Mouse (Mus musculus) liver, postnatal 0 days (tissue): ENCODE measurements around the gene Cdh11. TPM values are rescaled to one million over a fixed set of nuclear protein-coding genes. Genes with fewer than 3 reads are reported as not detected.

ENCODE experiments used
- ATAC-seq: fragments of 200-750 bp; cut with Nextera tagmentation; 2 replicates; pipeline ENCODE4 v1.8.0; 2017; ENCODE audit warnings: mild to moderate bottlenecking, moderate library complexity
- DNase-seq: peaks from one replicate; pipeline ENCODE4 v3.0.0-alpha.2; 2016
- H3K27ac ChIP-seq: fragments of 300-500 bp; sonication (generic); 2 replicates; pipeline ENCODE4 v1.5.1; 2014; ENCODE audit warnings: antibody characterized with exemption, moderate library complexity, mild to moderate bottlenecking, low read depth
- H3K27me3 ChIP-seq: fragments of 300-500 bp; sonication (generic); 2 replicates; pipeline ENCODE4 v1.6.1; 2014; ENCODE audit warnings: low read length, control low read depth, mixed read lengths; ENCODE audit not compliant: insufficient read depth
- H3K36me3 ChIP-seq: fragments of 300-500 bp; sonication (generic); replicated peaks from 2 replicates; pipeline ENCODE4 v1.6.1; 2014; ENCODE audit warnings: mild to moderate bottlenecking, control low read depth, low read length, moderate library complexity, mixed read lengths; ENCODE audit not compliant: insufficient read depth
- H3K4me1 ChIP-seq: fragments of 300-500 bp; sonication (generic); 2 replicates; pipeline ENCODE4 v1.6.1; 2014; ENCODE audit warnings: antibody characterized with exemption, mild to moderate bottlenecking, control low read depth; ENCODE audit not compliant: insufficient read depth
- H3K4me2 ChIP-seq: fragments of 300-500 bp; sonication (generic); 2 replicates; pipeline ENCODE4 v1.6.1; 2014; ENCODE audit warnings: low read depth, mild to moderate bottlenecking, low read length, moderate library complexity, mixed read lengths
- H3K4me3 ChIP-seq: fragments of 300-500 bp; sonication (generic); 2 replicates; pipeline ENCODE4 v1.5.1; 2014; ENCODE audit warnings: low read depth, low read length
- H3K9ac ChIP-seq: fragments of 300-500 bp; sonication (generic); replicated peaks from 2 replicates; pipeline ENCODE4 v1.6.1; 2014; ENCODE audit warnings: mild to moderate bottlenecking, moderate library complexity
- H3K9me3 ChIP-seq: fragments of 300-500 bp; sonication (generic); 2 replicates; pipeline ENCODE4 v1.6.1; 2016; ENCODE audit warnings: mild to moderate bottlenecking, control low read depth, low read length, mixed read lengths
- CTCF ChIP-seq: sonication (generic); IDR thresholded peaks from 2 replicates; pipeline ENCODE4 v1.5.1; 2016; ENCODE audit warnings: antibody characterized with exemption, low read depth
- EP300 ChIP-seq: IDR thresholded peaks from 2 replicates; pipeline ENCODE4 v1.6.1; 2016; ENCODE audit warnings: antibody characterized with exemption, low read depth, mild to moderate bottlenecking
- WGBS: fragments of 180-500 bp; shearing (Covaris S2); extraction: QIAGEN DNeasy Blood & Tissue Kit; methylation state at CpG from one replicate; pipeline ENCODE4 v1.1.7; 2014; ENCODE audit not compliant: insufficient replicate concordance; 5-methylcytosine and 5-hydroxymethylcytosine counted together
- polyA plus RNA-seq: library from polyadenylated mRNA; unstranded; fragments of >200 nt; fragmentation: Nextera tagmentation; extraction: Ambion mirVana; gene quantifications from 2 replicates; pipeline ENCODE4 v1.2.1, GENCODE M21; 2015

The Cdh11 gene
- 0.59 and 0.63 TPM in 2 replicates for polyA plus RNA-seq

DNA sequence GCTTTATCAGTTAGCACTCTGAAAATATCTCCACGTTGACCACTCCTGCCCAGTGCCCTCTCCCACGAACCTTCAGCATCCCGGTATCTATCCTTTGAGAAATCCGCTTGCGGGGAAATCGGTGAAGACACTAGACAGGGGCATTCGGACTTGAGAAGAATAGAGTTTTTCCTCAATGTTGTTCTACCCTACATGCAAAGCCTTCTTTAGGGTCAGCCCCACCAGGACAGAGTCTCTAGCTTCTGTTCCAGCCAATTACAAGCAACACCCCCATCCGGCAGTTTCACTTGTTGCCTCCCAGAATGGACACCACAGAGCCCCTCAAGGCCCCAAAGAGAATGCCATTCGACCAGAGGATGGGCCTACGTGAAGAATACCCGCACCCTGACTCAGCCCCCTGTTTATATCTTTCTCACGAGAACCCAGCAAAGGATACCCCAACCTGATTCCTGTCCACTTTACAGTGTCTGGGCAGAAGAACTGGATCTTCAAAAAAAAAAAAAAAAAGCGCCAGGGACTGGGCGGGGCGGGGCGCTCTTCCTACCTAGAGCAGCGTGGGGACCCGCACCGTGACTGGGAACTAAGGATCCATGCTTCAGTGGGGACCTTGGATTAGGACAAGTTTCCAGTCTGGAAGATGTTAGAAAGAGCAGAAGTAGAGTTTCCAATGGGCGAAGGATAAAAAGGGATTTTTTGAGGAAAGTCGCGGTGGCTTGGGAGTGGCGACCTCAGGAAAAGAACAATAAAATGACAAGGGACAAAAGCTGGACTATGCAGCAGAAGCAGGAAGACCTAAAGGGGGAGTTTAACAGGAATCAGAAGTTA lies at the start of gene Cdh11:
Gene Cdh11, minus strand, starts transcription at position 51 of the 825 bp plus-strand sequence.
- 5% methylated on average over 23 of the region's 23 CpGs for WGBS
- H3K27me3 ChIP-seq, result peaks cover 55% of the 10 kb centered on the region

DNA sequence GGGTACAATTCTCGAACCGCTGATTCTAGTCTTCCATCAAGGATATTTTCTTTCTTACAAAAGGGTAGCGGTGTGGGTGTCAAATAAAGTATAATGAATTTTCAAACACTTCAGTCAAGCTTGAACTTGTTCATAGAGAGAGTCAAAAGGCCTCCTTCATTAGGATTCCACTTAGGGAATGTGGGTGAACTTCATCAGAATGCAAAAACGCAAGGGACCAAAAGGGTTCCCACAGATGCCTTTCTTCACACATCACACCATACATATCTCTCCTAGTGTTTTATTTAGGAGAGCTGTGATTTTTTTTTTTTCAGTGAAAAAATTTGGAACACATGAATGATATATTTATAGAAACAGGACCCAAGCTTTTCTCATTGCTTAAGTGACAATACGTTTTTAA lies 28.5 kb upstream of the Cdh11 start:
- H3K4me3 ChIP-seq, result no peak overlapping the region
- H3K9me3 ChIP-seq, result no peaks in the 10 kb centered on the region
- DNase-seq (no peak), ATAC-seq (no peak)
- H3K27ac ChIP-seq, result no peak overlapping the region
- H3K27me3 ChIP-seq, result no peaks in the 10 kb centered on the region
- 75% methylated on average over 5 of the region's 5 CpGs for WGBS
- H3K36me3 ChIP-seq, result no peaks in the 10 kb centered on the region
- TF ChIP-seq CTCF (no peak), EP300 (no peak)
- H3K4me1 ChIP-seq, result no peaks in the 10 kb centered on the region
- H3K9ac ChIP-seq, result no peak overlapping the region
- no peak overlapping the region for H3K4me2 ChIP-seq

More for the DNA sequence above, at the start of gene Cdh11:
- Histone ChIP-seq H3K27ac (no peak within 1 kb of the TSS), H3K9me3 (no peaks in the 10 kb centered on the region), H3K4me2 (peak within 1 kb of the TSS; percentile 44), H3K4me3 (peak within 1 kb of the TSS; percentile 26), H3K36me3 (no peaks in the 10 kb centered on the region), H3K4me1 (no peaks in the 10 kb centered on the region), H3K9ac (no peak within 1 kb of the TSS)
- ATAC-seq, result no peak
- no peak for TF ChIP-seq EP300
- no peak for TF ChIP-seq CTCF
- no peak for DNase-seq

- Histone ChIP-seq H3K4me3 (no peak overlapping the region), H3K9me3 (no peaks in the 10 kb centered on the region), H3K27me3 (peaks cover 27% of the 10 kb centered on the region), H3K36me3 (no peaks in the 10 kb centered on the region), H3K9ac (no peak overlapping the region), H3K27ac (no peak overlapping the region), H3K4me1 (no peaks in the 10 kb centered on the region), H3K4me2 (no peak overlapping the region)
- no peak for DNase-seq
- 22% methylated on average over 4 of the region's 4 CpGs for WGBS
- no peak for ATAC-seq
- TF ChIP-seq CTCF, result peak; percentile 62
- no peak for TF ChIP-seq EP300
These were observed 4.9 kb upstream of the Cdh11 start for GRCm38 (mm10) chr8:102790303-102790702.

DNA sequence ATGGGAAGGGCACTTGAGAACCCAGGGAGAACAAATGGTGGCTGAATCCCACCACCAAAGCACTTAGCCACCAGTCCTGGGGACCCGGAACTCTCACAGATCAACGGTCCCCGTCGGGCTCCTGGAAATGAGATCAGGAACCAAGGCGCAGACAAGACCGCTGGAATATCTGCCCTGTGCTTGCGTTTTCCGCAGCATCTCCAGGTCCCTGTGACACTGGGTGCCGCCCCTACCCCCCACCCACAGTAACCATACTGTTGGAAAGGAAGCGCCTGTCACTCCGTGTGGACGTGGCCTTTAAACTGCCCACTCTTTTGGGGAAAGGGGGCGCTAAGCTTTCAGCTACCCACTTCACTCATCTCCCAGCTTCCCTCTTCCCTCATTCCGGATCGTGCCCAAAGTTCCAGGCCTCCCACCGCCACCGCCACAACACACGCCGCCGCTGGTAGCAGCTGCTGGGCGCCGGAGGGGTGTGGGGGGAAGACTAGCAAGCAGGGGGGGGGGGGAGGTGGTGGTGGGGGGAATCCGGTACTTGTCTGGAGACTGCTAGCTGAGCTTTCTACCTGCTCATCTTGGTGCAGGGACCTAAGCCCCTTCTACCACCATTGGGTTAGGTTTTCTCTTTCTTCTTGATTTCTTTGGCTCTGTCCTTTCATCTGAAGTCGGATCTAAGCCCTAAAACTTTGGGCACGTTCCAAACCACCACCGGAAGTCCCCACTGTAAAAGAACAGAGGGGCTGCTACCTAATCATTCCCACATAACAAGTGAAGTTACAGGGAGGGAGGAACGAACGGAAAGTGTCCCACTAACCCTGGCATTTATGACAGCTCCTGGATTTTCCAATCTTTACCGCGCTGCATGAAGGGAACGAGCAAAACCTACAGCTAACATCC lies 1.3 kb upstream of the Cdh11 start:
- H3K4me1 ChIP-seq, result no peaks in the 10 kb centered on the region
- WGBS, result 3% methylated on average over 31 of the region's 31 CpGs
- peaks cover 55% of the 10 kb centered on the region for H3K27me3 ChIP-seq
- no peak overlapping the region for H3K9ac ChIP-seq
- no peaks in the 10 kb centered on the region for H3K36me3 ChIP-seq
- H3K4me3 ChIP-seq, result no peak overlapping the region
- no peak overlapping the region for H3K27ac ChIP-seq
- 0 out of 2 replicates have a peak overlapping the region, but pooled peaks have one; percentile 6 for H3K4me2 ChIP-seq
- DNase-seq (no peak), ATAC-seq (no peak)
- TF ChIP-seq EP300 (no peak), CTCF (no peak)
- no peaks in the 10 kb centered on the region for H3K9me3 ChIP-seq

- H3K9ac ChIP-seq, result no peak overlapping the region
- peak overlapping the region; percentile 26 for H3K4me3 ChIP-seq
- DNase-seq (no peak), ATAC-seq (no peak)
- H3K9me3 ChIP-seq, result no peaks in the 10 kb centered on the region
- no peaks in the 10 kb centered on the region for H3K36me3 ChIP-seq
- no peaks in the 10 kb centered on the region for H3K4me1 ChIP-seq
- peak overlapping the region; percentile 44 for H3K4me2 ChIP-seq
- no peak overlapping the region for H3K27ac ChIP-seq
- peaks cover 55% of the 10 kb centered on the region for H3K27me3 ChIP-seq
- WGBS, result 1% methylated on average over 50 of the region's 55 CpGs
- TF ChIP-seq EP300 (no peak), CTCF (no peak)
These were observed 497 bp downstream of the Cdh11 start for GRCm38 (mm10) chr8:102784835-102785455.
